Mouse (Mus musculus) heart, postnatal 10 days (tissue): Measurements from ENCODE around the gene Hexb. TPM values are rescaled to one million over a fixed set of nuclear protein-coding genes. Genes with fewer than 3 reads are reported as not detected.
"Not testable (repeated sequence)": the region's sequence is repeated elsewhere in the genome, so short reads cannot be mapped to it uniquely, and the experiment has no call there.

ENCODE experiments used
- DNase-seq, 2 experiments: peaks; one replicate each; pipeline ENCODE4 v3.0.0; 2021
- intact Hi-C: fragments of 180-260 bp; cut with DNase I; formaldehyde crosslinking; loops from one replicate; pipeline ENCODE4 v1.15.1; 2025
- total RNA-seq, 2 experiments: library from RNA; stranded (reverse); gene quantifications; 2 replicates each; pipeline ENCODE4 v1.2.3; 2021

Hexb gene
- total RNA-seq, 2 experiments from 2014 or later: 24.3 to 29.8 TPM

DNA sequence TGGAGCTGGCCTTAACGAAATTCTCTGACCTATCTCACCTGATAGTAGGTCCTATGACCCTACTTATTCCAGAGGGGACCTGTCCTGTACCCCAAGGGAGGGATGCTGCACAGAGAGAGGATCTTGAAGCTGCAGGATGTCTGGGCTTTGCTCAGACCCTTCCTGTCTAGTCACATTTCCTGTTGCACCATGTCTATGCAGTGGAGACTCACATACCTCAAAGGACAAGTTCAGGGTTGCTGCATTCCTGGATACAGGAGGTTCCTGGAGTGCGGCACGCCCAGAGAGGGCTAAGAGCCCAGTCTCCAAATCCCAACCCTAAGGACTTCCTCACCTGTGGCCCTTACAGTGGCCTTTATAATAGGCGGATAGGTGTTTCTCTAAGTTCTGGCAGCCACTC, 11.8 kb downstream of the Hexb start:
- intact Hi-C loops: no loop called here
- DNase-seq: no peak

DNA sequence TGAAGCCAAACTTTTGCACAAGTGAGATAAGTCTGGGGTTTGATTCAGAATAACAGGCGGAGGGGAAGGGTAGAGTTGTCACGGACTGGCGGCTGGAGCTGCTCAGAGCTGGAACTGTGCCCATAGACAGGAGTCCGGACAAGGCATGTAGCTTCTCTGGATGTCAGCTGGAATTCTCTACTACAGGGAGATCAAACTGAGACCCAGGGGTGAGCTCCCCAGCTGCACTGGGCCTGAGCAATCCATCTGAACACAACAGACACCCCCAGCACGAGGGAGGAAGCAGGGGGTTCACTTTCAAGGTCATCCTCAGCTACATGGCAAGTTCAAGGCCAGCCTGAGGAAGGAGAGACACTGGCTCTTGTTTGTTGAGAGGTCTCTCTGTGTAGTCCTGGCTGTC, 13.5 kb downstream of the Hexb start:
- DNase-seq: no peak
- intact Hi-C loops: no loop called here

DNA sequence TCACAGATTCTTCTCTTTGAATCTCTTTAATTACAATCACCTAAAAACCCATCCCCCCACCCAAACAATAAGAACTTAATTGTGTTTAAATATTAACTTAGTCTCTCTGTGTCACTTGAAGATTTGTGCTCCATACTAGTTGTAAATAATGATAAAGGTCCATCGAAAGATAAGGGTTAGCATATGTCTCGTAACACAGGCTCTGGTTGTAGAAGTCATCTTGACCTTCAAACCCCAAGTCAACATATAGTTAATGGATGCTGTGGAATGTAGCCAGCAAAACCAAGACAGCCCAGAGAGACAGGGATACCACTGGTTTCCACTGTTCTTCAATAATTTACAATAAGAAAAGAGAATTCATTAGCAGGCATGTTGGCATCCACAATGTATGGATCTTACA, 14.0 kb downstream of the Hexb start:
- no peak for DNase-seq
- intact Hi-C loops: no loop called here

DNA sequence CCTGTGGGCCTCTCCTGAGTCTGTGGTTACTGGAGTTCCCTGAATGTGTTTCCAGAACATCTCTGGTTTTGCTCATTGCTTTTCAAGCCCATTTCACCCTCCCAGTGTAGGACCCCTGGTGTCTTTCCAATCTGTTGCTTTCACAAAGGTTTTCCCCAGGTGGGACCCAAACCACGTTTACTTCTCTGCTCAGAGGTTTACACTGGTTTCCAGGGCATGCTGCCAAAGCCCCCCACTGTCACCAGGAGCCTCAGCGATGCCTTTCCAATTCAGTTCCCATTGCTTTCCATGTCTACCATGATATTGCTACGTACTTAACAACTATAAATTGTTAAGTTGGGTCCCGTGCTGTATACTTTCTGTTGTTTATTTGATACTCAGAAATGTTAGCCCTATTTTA, 15.3 kb downstream of the Hexb start:
- intact Hi-C loops: no loop called here
- DNase-seq: no peak

DNA sequence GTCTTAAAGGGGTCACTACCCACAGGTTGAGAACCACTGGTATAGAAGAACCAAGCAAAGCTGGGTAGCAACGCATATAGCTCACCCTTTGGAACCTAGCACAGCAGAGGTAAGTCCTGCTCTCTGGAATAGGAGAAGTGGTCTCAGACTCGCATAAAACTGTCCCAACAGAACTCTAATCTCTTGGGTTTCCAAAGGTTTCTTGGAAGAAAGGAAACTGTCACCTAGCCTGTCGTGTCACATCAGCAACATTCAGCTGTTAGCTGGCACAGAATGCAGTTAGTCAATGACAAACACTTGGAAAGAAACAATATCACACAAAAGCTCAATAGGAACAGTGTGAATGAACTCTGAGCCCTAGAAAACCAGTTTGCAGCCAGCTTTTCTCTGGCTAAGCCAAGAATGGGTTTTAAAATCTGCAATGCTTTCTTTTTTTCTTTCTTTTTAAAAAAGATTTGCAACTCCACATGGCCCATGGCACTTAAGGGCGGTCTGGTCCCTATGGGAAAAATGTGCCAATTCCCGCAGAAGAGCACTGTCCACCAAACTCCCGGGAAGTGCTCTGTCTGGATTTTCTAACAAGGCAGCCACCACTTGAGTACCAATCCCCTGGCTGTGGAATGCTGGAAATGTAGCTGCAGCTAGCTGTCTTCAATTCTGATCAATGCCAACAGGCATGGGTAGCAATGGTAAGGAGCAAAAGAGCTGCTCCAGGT, 17.9 kb downstream of the Hexb start:
- no peak for DNase-seq
- intact Hi-C loops: no loop called here

DNA sequence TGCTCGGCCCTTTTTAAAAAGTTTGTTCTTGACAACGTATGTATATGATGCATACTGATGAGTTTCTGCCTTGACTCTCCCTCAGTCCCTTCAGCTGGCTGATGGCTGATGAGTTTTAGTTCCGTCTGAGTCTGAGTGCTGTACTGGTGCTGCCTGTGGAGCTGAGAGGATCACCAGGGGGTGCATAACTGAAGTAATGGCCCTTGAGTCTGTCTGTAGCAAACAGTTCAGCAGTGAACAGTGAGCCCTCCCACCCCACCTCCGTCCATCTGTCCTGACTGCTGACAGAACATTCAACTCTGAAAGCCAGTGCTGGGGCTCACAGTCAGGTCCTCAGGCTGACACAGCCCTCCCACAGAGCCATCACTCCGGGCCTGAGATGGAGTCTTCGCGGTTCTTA, 19.2 kb downstream of the Hexb start:
- intact Hi-C loops: no loop called here
- DNase-seq: no peak

DNA sequence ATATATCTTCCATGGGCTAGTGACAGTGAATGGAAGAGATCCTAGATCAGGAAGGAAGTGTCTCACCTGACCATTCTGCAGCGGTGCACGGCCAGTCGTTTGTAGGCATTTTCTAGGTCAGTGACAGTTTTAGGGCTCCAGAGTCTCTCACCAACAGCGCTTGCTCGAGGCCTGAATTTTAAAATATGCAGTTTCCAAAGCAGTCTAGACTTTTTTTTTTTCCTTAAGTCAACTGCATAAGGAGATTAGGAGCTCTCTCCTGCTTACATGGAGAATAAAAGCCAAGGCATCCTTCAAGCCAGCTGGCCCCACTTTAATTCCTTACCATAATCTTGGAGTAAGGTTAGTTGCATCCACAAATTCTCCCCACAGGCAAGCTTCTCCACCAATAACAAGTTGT, 21.4 kb downstream of the Hexb start:
- intact Hi-C loops: no loop called here
- DNase-seq: no peak

DNA sequence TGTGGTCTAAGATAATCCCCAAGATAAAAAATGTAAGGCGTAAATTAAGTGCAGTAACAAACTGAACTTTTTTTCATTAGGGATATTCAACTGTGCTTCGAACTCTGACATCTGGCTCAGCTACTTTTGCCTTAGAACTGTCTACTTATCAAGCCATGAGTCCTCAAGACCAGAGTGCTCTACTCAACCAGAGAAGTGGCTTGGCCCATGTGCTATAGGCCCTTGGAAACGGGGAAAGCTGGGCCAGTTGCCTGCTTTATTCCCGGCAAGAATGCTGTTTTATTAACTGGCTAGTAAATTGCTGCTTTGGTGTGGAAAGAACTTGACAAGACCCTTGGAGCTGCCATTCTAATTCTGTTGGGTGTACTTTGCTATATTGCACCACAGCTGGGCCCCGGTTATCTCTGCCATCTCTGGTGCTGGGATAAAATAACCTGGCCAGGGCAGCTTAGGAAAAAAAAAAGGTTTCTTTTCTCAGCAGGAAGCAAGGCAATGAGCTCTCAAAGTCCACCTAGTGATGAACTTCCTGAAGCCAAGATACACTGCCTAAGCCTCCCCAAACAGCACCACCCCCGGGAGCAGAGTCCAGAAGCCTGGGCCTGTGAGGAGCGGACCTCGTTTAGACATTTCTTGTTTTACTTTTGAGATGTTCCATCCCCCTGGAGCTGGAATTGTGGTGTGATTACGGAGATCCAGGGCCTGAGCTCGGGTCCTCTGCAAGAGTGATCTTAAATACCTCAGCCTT, 22.5 kb downstream of the Hexb start:
- intact Hi-C loops: no loop called here
- DNase-seq: no peak

DNA sequence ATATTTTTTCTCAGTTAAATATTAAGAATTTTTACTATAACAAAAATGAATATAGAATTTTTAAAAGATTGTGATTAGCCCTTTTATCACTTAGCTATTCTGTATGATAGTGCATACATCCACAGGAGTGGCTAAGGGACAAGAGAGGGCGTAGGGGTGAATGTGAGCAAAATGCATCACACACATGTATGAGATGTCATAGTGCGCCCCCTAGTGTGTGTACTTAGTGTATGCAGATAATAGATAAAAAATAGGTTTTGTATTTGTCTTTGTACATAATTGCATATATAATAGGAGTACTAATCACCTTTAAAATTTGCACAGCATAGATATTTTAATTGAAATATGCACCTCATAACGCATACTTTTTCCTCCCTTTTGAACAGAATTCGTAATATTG, 52.3 kb downstream of the Hexb start:
- peak; percentile 23 to 63 for DNase-seq
- intact Hi-C loops: loop anchor here (10.0 kb wide), 1 partner anchor 291 kb away; no protein-coding TSS in a partner anchor

DNA sequence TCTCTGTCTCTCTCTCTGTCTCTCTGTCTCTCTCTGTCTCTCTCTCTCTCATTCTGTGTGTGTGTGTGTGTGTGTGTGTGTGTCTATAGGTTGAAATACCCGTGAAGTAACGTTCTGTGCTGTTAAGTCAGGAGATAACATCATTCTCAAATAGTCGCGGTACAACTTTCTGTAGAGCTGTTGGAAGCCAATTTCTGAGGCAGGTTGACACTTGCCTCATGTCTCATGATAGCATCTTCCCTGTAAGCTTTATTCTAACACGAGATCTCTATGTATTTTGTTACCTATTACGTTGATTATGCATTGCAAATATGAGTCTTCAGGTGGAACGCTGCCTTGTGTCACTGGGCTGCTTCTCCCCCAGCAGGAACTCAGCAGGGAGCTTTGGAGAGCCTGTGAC, 55.8 kb downstream of the Hexb start:
- intact Hi-C loops: loop anchor here (10.0 kb wide), 1 partner anchor 288 kb away; no protein-coding TSS in a partner anchor

DNA sequence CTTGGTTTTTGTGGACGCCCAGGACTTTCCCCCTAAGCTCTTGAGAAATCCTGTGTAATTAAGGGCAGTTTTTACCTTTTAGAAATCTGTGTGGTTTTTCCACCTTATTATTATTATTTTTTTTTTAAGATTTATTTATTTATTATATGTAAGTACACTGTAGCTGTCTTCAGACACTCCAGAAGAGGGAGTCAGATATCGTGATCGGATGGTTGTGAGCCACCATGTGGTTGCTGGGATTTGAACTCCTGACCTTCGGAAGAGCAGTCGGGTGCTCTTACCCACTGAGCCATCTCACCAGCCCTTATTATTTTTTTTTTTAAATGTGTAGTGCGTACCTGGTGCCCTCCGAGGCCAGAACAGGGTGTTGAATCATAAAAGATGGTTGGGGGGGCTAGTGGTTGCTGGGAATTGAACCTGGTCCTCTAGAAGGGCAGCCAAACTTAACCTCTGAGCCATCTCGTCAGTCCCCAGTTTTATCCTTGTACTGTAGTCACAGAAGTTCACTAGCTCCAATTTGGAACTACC, 59.7 kb downstream of the Hexb start:
- DNase-seq, intact Hi-C loops: not testable (repeated sequence)

More for the DNA sequence above, 55.8 kb downstream of the Hexb start:
- no peak for DNase-seq

DNA sequence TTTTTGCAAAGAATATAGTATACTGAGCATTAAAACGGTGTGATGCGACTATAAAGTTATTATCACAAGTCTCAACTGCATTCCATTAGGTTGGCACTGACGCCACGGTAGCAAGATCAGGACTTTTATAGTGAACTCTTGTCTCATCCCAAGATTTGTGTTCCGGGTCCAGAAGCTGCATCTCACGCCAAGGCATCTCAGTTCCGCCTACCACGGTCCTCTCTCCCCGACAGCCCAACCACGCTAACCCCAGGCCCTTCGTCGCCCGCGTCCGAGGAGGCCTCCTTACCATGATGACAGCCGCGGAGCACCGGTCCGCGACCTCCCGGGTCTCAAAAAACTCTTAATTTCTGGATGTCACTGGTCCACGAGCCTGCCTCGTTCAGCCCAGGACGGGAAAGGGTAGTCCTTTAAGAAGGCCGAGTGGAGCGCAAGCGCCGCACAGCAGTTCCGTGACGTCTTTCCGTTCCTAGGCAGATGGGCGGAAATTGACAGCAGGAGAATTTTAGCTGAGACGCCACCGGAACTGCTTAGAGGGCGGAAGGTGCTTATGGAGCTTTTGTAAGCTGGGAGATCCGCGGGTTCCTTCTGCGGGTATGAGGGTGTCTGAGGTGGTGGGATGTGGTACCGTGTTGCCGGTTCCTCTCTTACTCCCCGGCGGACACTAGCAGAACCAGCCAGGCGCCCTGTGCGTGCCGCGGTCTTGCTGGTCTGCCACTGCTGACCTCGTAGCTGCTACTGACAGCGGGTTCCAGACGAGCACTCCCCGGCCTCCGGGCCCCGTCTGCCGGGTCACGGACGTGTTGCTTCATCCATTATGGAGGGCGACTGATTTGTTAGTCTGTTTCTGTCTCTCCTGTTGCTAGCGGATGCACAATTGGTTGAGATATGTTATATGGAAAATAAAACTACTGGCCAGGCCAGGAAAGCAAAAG, 60.4 kb downstream of the Hexb start, which contains the start of the genes Gfm2 and Nsa2:
Gene Gfm2, plus strand, starts transcription at position 472 of the 935 bp plus-strand sequence.
Gene Nsa2, minus strand, starts transcription at position 472 of the 935 bp plus-strand sequence.
- peak; percentile 94 for DNase-seq
- intact Hi-C loops: no loop called here

DNA sequence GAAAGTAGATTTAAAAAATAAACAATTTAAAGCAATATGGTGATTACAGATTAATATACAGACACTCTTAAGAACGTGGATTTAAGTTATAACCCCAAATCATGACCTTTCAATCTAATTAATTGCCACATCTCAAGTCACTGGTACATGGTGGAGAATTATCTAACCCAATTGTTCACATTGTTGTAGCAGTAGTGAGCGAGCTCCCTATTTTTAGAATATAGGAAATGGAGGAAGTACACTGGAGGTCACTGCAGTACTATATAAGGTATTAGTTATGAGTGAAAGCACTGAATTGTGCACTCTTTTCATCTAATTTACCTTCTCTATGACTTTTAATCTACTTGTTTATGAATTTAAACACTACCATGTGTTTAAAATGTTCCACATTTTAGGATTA, 67.7 kb downstream of the Hexb start:
- intact Hi-C loops, DNase-seq: not testable (repeated sequence)

DNA sequence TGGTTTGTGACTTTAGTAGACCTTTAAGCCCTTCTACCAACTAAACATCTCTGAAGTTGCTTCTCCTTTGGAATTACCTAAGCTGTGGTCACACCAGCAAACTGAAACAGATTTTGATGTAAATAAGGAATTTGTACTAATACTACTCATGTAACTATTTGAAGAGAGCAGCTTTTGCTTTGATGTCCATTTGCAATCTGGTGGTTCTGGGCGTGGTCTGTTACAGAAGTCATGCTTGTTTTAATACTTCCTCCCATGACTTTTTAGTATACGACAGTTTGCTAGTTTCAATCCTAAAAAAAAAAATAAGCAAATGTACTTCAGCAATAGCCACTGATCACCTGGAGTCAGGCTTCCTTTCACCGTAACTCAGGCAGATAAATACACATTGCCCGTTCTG, 68.5 kb downstream of the Hexb start:
- DNase-seq, intact Hi-C loops: not testable (repeated sequence)

Other genes with a start within 250 kb of the Hexb start
- gene 1700029F12Rik, start 164.0 kb downstream of the Hexb start, total RNA-seq: not detected
- under 1 TPM; 0.87 to 0.89 TPM for gene Fam169a, start 131.1 kb downstream of the Hexb start, total RNA-seq
- gene Gm6169, start 99.1 kb downstream of the Hexb start, total RNA-seq: 10 to 100 TPM in 1 of 2 experiments, under 1 TPM in 1; 0.48 to 14.0 TPM
- 10 to 100 TPM; 37.9 to 42.5 TPM for gene Gfm2, start 60.4 kb downstream of the Hexb start, total RNA-seq
- 10 to 100 TPM; 62.7 to 65.3 TPM for gene Nsa2, start 60.4 kb downstream of the Hexb start, total RNA-seq
- gene Enc1, start 42.7 kb upstream of the Hexb start, total RNA-seq: 10 to 100 TPM; 11.8 to 16.2 TPM